Mouse (Mus musculus) forebrain, embryonic 15.5 days (tissue): ENCODE data around the gene Prss2. TPM values are rescaled to one million over a fixed set of nuclear protein-coding genes. Genes with fewer than 3 reads are reported as not detected.

ENCODE experiments used
- ATAC-seq: fragments of 200-750 bp; cut with Nextera tagmentation; replicated peaks from 2 replicates; pipeline ENCODE4 v1.8.0; 2017; ENCODE audit warnings: mild to moderate bottlenecking, moderate TSS enrichment, moderate library complexity
- H3K27ac ChIP-seq: fragments of 300-500 bp; sonication (generic); replicated peaks from 2 replicates; pipeline ENCODE4 v1.5.1; 2015; ENCODE audit warnings: mild to moderate bottlenecking, inconsistent platforms
- H3K27me3 ChIP-seq: fragments of 300-500 bp; sonication (generic); 2 replicates; pipeline ENCODE4 v1.6.1; 2015; ENCODE audit warnings: inconsistent platforms
- H3K36me3 ChIP-seq: fragments of 300-500 bp; sonication (generic); 2 replicates; pipeline ENCODE4 v1.6.1; 2015; ENCODE audit warnings: mild to moderate bottlenecking, inconsistent platforms
- H3K4me1 ChIP-seq: fragments of 300-500 bp; sonication (generic); 2 replicates; pipeline ENCODE4 v1.6.1; 2015; ENCODE audit warnings: inconsistent platforms
- H3K4me2 ChIP-seq: fragments of 300-500 bp; sonication (generic); replicated peaks from 2 replicates; pipeline ENCODE4 v1.6.1; 2015; ENCODE audit warnings: mild to moderate bottlenecking, inconsistent platforms
- H3K4me3 ChIP-seq: fragments of 300-500 bp; sonication (generic); 2 replicates; pipeline ENCODE4 v1.5.1; 2015; ENCODE audit warnings: mild to moderate bottlenecking, inconsistent platforms
- H3K9ac ChIP-seq: fragments of 300-500 bp; sonication (generic); replicated peaks from 2 replicates; pipeline ENCODE4 v1.6.1; 2015; ENCODE audit warnings: mild to moderate bottlenecking, inconsistent platforms
- H3K9me3 ChIP-seq: fragments of 300-500 bp; sonication (generic); 2 replicates; pipeline ENCODE4 v1.6.1; 2016; ENCODE audit warnings: inconsistent platforms
- WGBS: fragments of 180-500 bp; shearing (Covaris S2); methylation state at CpG from one replicate; pipeline ENCODE4 v1.1.7; 2015; ENCODE audit warnings: mixed read lengths; 5-methylcytosine and 5-hydroxymethylcytosine counted together
- polyA plus RNA-seq: library from polyadenylated mRNA; unstranded; fragments of >200 nt; fragmentation: Nextera tagmentation; extraction: Ambion mirVana; gene quantifications from 2 replicates; pipeline ENCODE4 v1.2.1, GENCODE M21; 2015

Prss2 gene
- polyA plus RNA-seq, 1 experiment from 2014 or later, result not detected

DNA sequence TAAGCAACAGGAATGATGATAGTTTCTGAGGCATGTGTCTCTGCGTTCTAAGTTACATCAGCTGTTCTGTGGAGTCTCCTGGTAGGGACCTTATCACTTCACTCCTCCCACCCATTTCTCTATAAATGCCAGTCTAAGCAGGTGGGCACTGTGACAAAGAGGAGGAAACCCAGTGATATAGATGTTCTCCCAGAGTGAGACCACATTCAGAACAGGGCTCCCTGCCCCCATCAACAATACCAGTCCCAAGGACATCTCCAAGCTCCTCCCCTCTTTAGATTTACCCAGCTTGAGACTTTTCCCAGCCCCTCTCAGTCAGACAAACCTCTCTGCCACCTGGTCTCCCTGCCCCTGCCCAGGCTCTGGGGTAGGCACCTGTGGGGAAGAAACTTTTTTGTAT is 20.2 kb downstream of the Prss2 start:
- ATAC-seq, result no peak
- WGBS, result 94% methylated on average over 1 of the region's 1 CpGs

GRCm38 (mm10) chr6:41542983-41543382 is 21.4 kb downstream of the Prss2 start:
- Histone ChIP-seq H3K9ac (no peak overlapping the region), H3K27me3 (no peaks in the 10 kb centered on the region), H3K4me1 (peaks cover 15% of the 10 kb centered on the region), H3K27ac (no peak overlapping the region), H3K36me3 (no peaks in the 10 kb centered on the region), H3K4me2 (peak overlapping the region; percentile 66), H3K4me3 (peak overlapping the region; percentile 37; the same call in 1 of the 2 replicates), H3K9me3 (no peaks in the 10 kb centered on the region)
- WGBS, result 16% methylated on average over 3 of the region's 3 CpGs
- peak; percentile 23 for ATAC-seq

More for the DNA sequence above, 20.2 kb downstream of the Prss2 start:
- no peaks in the 10 kb centered on the region for H3K36me3 ChIP-seq
- no peaks in the 10 kb centered on the region for H3K9me3 ChIP-seq
- H3K4me3 ChIP-seq, result no peak overlapping the region
- H3K27ac ChIP-seq, result no peak overlapping the region
- no peaks in the 10 kb centered on the region for H3K27me3 ChIP-seq
- no peak overlapping the region for H3K4me2 ChIP-seq
- peaks cover 15% of the 10 kb centered on the region for H3K4me1 ChIP-seq
- H3K9ac ChIP-seq, result no peak overlapping the region

DNA sequence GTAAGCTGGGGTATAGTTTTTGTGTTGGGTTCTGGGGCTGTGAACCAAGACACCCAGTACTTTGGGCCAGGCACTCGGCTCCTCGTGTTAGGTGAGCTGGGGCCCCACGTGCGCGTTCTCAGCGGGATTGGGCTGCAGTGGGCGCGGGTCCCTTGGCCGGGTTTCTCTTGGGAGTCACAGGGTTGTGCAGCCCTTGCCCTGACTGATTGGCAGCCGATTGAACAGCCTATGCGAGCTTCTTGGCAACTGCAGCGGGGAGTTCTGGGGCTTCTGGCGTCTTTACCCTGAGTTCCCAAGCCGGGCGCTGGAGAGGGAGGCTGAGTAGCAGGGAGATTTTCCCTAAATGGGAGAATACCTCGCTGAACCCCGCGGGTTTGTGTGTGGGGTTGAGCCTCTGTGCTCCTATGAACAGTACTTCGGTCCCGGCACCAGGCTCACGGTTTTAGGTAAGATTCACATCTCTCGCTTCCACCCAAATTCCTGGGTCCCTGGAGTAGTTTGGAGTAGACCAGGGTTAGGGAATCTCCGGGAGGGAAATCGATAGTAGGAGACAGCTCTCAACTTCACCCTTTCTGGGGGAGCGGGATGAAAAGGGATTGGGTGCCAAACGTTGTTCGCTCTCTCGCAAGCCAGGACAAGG is 21.9 kb downstream of the Prss2 start:
- Histone ChIP-seq H3K4me1 (peaks cover 15% of the 10 kb centered on the region), H3K9ac (peak overlapping the region; percentile 43), H3K4me3 (peak overlapping the region; percentile 37), H3K9me3 (no peaks in the 10 kb centered on the region), H3K27ac (no peak overlapping the region), H3K27me3 (no peaks in the 10 kb centered on the region), H3K4me2 (peak overlapping the region; percentile 66), H3K36me3 (no peaks in the 10 kb centered on the region)
- WGBS, result 3% methylated on average over 28 of the region's 28 CpGs
- peak; percentile 51 for ATAC-seq

GRCm38 (mm10) chr6:41544381-41544924 is 22.9 kb downstream of the Prss2 start:
- H3K4me1 ChIP-seq, result peaks cover 15% of the 10 kb centered on the region
- H3K4me2 ChIP-seq, result peak overlapping the region; percentile 66
- WGBS, result 43% methylated on average over 5 of the region's 5 CpGs
- H3K27me3 ChIP-seq, result no peaks in the 10 kb centered on the region
- no peak overlapping the region for H3K9ac ChIP-seq
- no peak overlapping the region for H3K27ac ChIP-seq
- no peak overlapping the region; the same call in 1 of the 2 replicates for H3K4me3 ChIP-seq
- H3K9me3 ChIP-seq, result no peaks in the 10 kb centered on the region
- H3K36me3 ChIP-seq, result no peaks in the 10 kb centered on the region
- peak; percentile 42; the same call in 1 of the 2 replicates for ATAC-seq

GRCm38 (mm10) chr6:41545266-41545665 is 23.7 kb downstream of the Prss2 start:
- Histone ChIP-seq H3K4me3 (no peak overlapping the region), H3K27ac (no peak overlapping the region), H3K4me2 (no peak overlapping the region), H3K9ac (no peak overlapping the region), H3K27me3 (no peaks in the 10 kb centered on the region), H3K9me3 (no peaks in the 10 kb centered on the region), H3K36me3 (no peaks in the 10 kb centered on the region), H3K4me1 (peaks cover 15% of the 10 kb centered on the region)
- WGBS, result 80% methylated on average over 4 of the region's 4 CpGs
- ATAC-seq, result no peak

DNA sequence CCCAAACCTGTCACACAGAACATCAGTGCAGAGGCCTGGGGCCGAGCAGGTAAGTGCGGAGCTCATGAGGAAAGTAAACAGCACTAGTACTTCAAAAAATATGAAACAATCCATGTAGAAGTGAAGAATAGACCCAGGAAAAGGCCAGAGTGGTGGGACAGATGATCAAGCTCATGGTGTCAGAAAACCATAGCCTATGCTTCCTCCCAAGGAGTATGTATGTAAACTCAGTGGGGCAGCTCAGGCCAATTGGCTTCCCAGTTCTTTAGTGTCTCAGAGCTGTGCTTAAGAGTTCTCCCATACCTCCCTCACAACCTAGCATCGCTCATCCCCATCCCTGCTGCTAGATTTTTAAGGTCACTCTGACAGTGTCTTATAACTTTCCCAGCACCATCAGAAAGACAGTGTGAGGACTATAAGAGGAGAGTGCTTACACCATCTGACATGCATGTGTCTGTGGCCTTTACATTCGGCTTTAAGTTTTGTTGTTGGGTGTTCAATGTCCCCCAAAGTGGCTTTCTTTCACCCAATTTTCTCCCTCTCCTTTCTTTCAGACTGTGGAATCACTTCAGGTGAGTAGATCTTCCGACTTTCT is 25.6 kb downstream of the Prss2 start:
- 87% methylated on average over 5 of the region's 5 CpGs for WGBS
- Histone ChIP-seq H3K27ac (no peak overlapping the region), H3K36me3 (no peaks in the 10 kb centered on the region), H3K4me1 (peaks cover 15% of the 10 kb centered on the region), H3K9ac (no peak overlapping the region), H3K4me3 (no peak overlapping the region), H3K4me2 (no peak overlapping the region), H3K9me3 (no peaks in the 10 kb centered on the region), H3K27me3 (no peaks in the 10 kb centered on the region)
- no peak for ATAC-seq

GRCm38 (mm10) chr6:41548286-41548685 is 26.7 kb downstream of the Prss2 start:
- no peak for ATAC-seq
- WGBS, result 70% methylated on average over 1 of the region's 1 CpGs
- H3K27me3 ChIP-seq, result no peaks in the 10 kb centered on the region
- peaks cover 12% of the 10 kb centered on the region for H3K4me1 ChIP-seq
- no peak overlapping the region for H3K27ac ChIP-seq
- no peaks in the 10 kb centered on the region for H3K36me3 ChIP-seq
- H3K9ac ChIP-seq, result no peak overlapping the region
- H3K4me3 ChIP-seq, result no peak overlapping the region
- H3K4me2 ChIP-seq, result no peak overlapping the region
- H3K9me3 ChIP-seq, result no peaks in the 10 kb centered on the region

DNA sequence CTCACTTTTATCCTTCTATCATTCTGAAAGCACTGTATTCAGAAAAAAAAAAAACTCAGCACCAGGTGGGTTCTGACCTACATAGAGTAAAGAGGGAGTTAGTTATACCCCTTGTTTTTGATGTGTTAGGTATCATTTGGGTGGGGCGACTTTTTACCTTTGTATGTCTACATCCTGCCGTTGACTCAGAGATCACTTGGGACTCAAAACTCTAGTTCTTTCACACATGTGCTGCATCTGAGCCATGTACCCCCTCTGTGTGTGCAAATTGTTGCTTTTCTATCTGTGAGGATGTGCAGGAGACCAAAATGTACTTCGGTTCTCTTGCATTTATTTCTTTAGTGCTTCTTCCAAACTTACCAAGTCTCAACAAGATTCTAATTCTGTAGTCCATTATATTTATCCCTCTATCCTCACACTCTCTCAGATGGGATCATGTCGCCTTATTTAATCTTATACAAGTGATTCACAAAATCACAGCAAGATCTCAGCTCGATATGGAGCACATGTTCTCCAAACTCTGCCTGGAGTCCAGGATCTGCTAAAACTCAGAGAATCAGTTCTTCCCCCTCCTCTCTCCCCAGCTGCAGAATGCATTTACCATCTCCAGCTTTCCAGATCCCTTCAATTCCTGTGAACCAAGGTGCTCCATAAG is 31.9 kb downstream of the Prss2 start:
- Histone ChIP-seq H3K4me2 (no peak overlapping the region), H3K4me1 (no peaks in the 10 kb centered on the region), H3K9ac (no peak overlapping the region), H3K27me3 (no peaks in the 10 kb centered on the region), H3K9me3 (no peaks in the 10 kb centered on the region), H3K36me3 (no peaks in the 10 kb centered on the region), H3K4me3 (no peak overlapping the region), H3K27ac (no peak overlapping the region)
- no peak for ATAC-seq
- 89% methylated on average over 5 of the region's 5 CpGs for WGBS

DNA sequence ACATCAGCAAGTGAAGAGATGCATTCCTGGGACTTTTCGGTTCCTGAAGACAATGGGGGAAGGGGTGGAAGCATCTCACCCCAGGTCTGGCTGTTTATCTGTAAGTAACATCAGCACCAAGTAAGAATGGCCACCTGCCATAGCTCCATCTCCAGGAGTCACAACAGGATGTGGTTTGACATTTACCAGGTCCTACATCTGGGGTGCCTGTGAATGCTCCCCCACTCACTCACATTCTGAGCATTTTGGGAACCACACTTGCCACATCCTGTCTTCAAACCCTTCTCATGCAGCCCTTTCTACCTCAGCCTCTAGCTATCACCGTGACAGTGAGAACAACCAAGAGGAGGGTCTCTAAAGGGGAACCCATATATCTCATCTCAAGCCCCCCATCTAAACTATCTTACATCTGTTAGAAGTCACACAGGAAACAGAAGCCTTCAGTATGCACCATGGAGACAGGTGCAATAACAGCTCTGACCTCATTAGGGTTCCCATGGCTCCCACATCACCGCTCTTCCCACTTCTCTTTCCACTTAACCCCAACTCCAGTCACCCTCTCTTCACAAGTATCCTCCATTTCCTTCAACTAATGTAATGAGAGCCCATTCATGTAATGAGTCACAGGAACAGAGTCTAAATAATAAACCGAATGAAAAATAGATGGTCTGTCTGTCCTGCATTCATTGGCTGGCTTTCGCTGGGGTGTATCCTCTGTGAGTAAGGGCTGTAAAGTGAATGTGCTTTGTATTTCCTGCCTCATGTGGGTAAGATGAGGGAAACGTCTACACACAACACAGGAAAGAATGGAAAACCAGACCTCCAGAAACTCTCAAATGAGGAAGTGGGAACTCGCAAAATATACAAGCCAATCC is 32.9 kb downstream of the Prss2 start:
- Histone ChIP-seq H3K4me2 (no peak overlapping the region), H3K36me3 (no peaks in the 10 kb centered on the region), H3K4me3 (no peak overlapping the region), H3K9me3 (no peaks in the 10 kb centered on the region), H3K9ac (no peak overlapping the region), H3K27me3 (no peaks in the 10 kb centered on the region), H3K4me1 (no peaks in the 10 kb centered on the region), H3K27ac (no peak overlapping the region)
- WGBS, result 82% methylated on average over 7 of the region's 7 CpGs
- ATAC-seq, result no peak

DNA sequence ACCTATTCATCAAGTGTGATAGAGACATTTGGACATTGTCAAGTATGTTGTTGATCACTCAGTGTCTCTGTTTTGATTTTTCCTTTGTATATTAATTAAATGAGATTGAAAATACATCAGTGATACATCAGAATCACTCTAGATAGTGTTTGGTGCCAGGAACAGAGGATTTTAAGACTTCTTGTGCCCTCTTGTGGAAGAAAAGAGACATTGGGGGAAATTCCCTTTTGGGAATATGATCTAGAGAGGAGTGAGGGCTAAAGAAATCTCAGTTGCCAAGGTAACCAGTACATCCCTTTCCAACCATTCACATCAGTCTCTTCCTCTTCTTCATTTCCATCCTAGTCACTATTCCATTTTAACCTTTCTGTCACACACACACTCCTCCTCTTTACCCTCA is 34.8 kb downstream of the Prss2 start:
- no peak overlapping the region for H3K4me3 ChIP-seq
- ATAC-seq, result peak; percentile 62; the same call in 1 of the 2 replicates
- H3K4me1 ChIP-seq, result no peaks in the 10 kb centered on the region
- no peaks in the 10 kb centered on the region for H3K36me3 ChIP-seq
- no peak overlapping the region for H3K4me2 ChIP-seq
- no peak overlapping the region for H3K27ac ChIP-seq
- no peak overlapping the region for H3K9ac ChIP-seq
- H3K9me3 ChIP-seq, result no peaks in the 10 kb centered on the region
- H3K27me3 ChIP-seq, result no peaks in the 10 kb centered on the region

- Histone ChIP-seq H3K9ac (no peak overlapping the region), H3K27ac (no peak overlapping the region), H3K36me3 (no peaks in the 10 kb centered on the region), H3K4me3 (no peak overlapping the region), H3K4me2 (no peak overlapping the region), H3K4me1 (0 out of 2 replicates have a peak, but pooled peaks cover 1% of the 10 kb centered on the region), H3K9me3 (no peaks in the 10 kb centered on the region), H3K27me3 (no peaks in the 10 kb centered on the region)
- no peak for ATAC-seq
- 77% methylated on average over 5 of the region's 5 CpGs for WGBS
Observed at GRCm38 (mm10) chr6:41557468-41557867, 35.9 kb downstream of the Prss2 start.
